Mouse (Mus musculus) forebrain, embryonic 14.5 days (tissue): ENCODE results near the gene Gm20388. TPM values are rescaled to one million over a fixed set of nuclear protein-coding genes. Genes with fewer than 3 reads are reported as not detected.

Experiments
- ATAC-seq: fragments of 200-750 bp; cut with Nextera tagmentation; 2 replicates; pipeline ENCODE4 v1.8.0; 2017; ENCODE audit warnings: mild to moderate bottlenecking, moderate library complexity
- DNase-seq: peaks from one replicate; pipeline ENCODE4 v3.0.0-alpha.2; 2015; ENCODE audit warnings: low spot score
- H3K27ac ChIP-seq: fragments of 300-500 bp; sonication (generic); 2 replicates; pipeline ENCODE4 v1.5.1; 2014; ENCODE audit warnings: low read depth, mild to moderate bottlenecking, control low read depth, low read length, moderate library complexity
- H3K27me3 ChIP-seq: fragments of 300-500 bp; sonication (generic); replicated peaks from 2 replicates; pipeline ENCODE4 v1.6.1; 2014; ENCODE audit warnings: low read length, control low read depth, mixed read lengths; ENCODE audit not compliant: control insufficient read depth, insufficient read depth
- H3K36me3 ChIP-seq: fragments of 300-500 bp; sonication (generic); 2 replicates; pipeline ENCODE4 v1.6.1; 2014; ENCODE audit warnings: low read length, control low read depth; ENCODE audit not compliant: control insufficient read depth, insufficient read depth
- H3K4me1 ChIP-seq: fragments of 300-500 bp; sonication (generic); 2 replicates; pipeline ENCODE4 v1.6.1; 2014; ENCODE audit warnings: antibody characterized with exemption, low read length, control low read depth; ENCODE audit not compliant: control insufficient read depth, insufficient read depth
- H3K4me2 ChIP-seq: fragments of 300-500 bp; sonication (generic); 2 replicates; pipeline ENCODE4 v1.6.1; 2014; ENCODE audit warnings: mild to moderate bottlenecking, control low read depth, low read length
- H3K4me3 ChIP-seq: fragments of 300-500 bp; sonication (generic); 2 replicates; pipeline ENCODE4 v1.5.1; 2014; ENCODE audit warnings: low read depth, low read length, control low read depth
- H3K9ac ChIP-seq: fragments of 300-500 bp; sonication (generic); 2 replicates; pipeline ENCODE4 v1.6.1; 2014; ENCODE audit warnings: mild to moderate bottlenecking, low read length, control low read depth, moderate library complexity
- H3K9me3 ChIP-seq: fragments of 300-500 bp; sonication (generic); replicated peaks from 2 replicates; pipeline ENCODE4 v1.6.1; 2016; ENCODE audit warnings: low read length, control low read depth, mixed read lengths; ENCODE audit not compliant: control insufficient read depth
- WGBS: fragments of 180-500 bp; shearing (Covaris S2); extraction: QIAGEN DNeasy Blood & Tissue Kit; methylation state at CpG from one replicate; pipeline ENCODE4 v1.1.7; 2014; 5-methylcytosine and 5-hydroxymethylcytosine counted together
- polyA plus RNA-seq: library from polyadenylated mRNA; unstranded; fragments of >200 nt; fragmentation: Nextera tagmentation; extraction: Ambion mirVana; gene quantifications from 2 replicates; pipeline ENCODE4 v1.2.1, GENCODE M21; 2014

Gene Gm20388
- polyA plus RNA-seq, 1 experiment from 2014 or later, result 7.4 TPM

DNA sequence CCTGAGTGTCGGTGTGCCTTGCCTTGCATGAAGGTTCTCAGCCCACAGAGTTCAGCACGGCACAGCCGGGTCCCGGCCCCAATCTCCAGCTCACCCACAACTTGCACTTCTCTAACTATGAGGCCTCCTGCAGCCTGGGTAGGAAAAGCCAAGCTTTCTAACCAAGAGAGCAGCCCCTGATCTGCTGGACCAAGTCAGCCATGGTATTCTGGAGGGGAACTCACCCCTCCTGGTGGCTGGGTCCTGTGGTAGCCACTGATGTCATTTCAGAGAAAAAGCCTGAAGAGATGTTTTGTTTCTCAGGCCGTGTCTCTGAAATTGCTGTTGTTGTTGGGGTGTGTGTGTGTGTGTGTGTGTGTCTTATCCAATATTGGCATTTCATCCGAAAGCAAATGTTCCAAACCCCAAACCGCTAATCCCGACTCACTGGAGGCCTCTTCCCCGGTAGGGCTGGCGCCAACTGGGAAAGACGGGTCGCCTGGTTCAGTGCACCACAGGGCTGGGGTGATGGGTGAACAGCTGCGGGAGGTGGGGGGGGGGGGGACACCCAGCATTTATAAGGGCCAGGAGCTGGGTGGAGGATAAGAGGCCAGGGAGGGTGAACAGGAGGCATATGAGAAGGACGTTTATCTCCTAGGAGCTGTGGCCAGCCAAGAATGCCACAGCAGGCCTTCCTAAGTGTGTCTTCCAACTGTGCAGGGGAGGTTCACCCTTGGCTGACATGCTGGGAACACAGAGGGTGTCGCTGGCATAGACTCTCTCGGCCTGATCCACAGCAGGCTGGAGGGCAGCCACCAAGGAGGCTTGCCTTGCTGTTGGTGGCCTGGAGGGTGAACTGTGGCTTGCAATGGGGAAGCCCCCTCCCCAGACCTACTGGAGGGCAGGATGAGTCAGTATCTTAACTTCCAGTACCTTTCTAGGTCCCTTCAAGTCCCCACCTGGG, 1286.4 kb downstream of the Gm20388 start:
- H3K27ac ChIP-seq, result no peak overlapping the region
- WGBS, result 86% methylated on average over 16 of the region's 16 CpGs
- no peak overlapping the region for H3K9ac ChIP-seq
- H3K4me3 ChIP-seq, result no peak overlapping the region
- H3K27me3 ChIP-seq, result no peaks in the 10 kb centered on the region
- DNase-seq (no peak), ATAC-seq (no peak)
- H3K36me3 ChIP-seq, result no peaks in the 10 kb centered on the region
- H3K4me2 ChIP-seq, result no peak overlapping the region
- H3K9me3 ChIP-seq, result no peaks in the 10 kb centered on the region
- H3K4me1 ChIP-seq, result no peaks in the 10 kb centered on the region

DNA sequence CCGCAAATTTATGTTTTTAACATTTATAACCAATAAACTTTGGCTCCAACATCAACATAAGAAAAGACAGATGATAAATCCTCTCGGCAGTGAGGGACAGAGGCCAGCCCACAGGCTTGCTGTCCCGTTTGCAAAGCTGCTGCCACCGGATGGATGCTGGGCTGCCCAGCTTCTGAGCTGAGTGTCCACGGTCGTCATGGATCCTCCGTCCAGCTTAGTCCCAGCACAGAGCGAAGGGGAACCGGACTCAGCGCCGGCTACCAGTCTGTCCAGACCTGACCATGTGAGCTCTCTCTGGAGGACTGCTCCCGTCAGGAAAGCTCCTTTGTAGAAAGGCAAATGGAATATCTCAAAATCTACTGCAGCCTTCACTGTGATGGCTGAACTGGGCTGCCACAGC, 1289.4 kb downstream of the Gm20388 start:
- Histone ChIP-seq H3K9ac (no peak overlapping the region), H3K9me3 (no peaks in the 10 kb centered on the region), H3K27ac (no peak overlapping the region), H3K4me2 (no peak overlapping the region), H3K4me3 (no peak overlapping the region), H3K27me3 (no peaks in the 10 kb centered on the region), H3K4me1 (peaks cover 5% of the 10 kb centered on the region), H3K36me3 (no peaks in the 10 kb centered on the region)
- no peak for ATAC-seq
- no peak for DNase-seq
- 80% methylated on average over 12 of the region's 12 CpGs for WGBS

DNA sequence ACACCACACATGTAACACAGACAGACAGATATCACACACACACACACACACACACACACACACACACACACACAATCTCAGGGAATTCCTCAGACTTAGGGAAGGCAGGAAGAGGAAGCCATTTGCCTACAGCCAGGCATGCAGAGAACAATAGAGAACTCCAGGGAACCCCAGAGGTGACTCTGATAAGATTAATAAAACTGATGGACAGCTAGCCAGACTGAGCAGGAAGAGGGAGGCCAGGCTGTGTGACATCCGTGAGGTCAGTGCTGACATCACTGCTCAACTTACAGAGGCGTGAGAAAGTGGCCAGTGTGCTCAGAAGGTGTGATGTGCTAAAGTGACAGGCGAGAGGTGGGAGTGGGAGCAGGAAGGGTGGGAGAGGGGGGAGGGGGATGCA, 1290.3 kb downstream of the Gm20388 start:
- Histone ChIP-seq H3K27me3 (no peaks in the 10 kb centered on the region), H3K36me3 (no peaks in the 10 kb centered on the region), H3K4me1 (peaks cover 5% of the 10 kb centered on the region), H3K4me3 (no peak overlapping the region), H3K27ac (no peak overlapping the region), H3K9me3 (no peaks in the 10 kb centered on the region), H3K4me2 (no peak overlapping the region), H3K9ac (no peak overlapping the region)
- DNase-seq (no peak), ATAC-seq (no peak)
- 65% methylated on average over 3 of the region's 3 CpGs for WGBS

DNA sequence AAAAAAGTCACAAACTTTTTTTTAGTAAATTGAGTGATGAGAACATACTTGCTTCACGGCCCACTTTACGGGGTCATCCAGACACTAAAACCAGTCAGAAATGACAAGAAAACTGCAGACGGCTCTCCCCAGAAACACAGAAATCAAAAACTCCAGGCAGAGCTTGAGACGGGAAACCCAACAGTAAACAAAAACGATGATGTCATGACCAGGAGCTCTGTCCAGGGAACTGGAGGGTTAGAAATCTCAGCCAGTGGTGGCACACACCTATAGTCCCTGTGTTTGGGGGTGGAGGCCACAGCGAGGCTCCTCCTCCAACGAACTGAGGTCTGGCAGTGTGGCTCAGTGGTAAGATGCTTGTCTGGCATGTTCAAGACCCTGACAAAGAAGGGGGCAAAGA, 1291.0 kb downstream of the Gm20388 start:
- no peak overlapping the region for H3K4me2 ChIP-seq
- H3K27ac ChIP-seq, result no peak overlapping the region
- peaks cover 5% of the 10 kb centered on the region for H3K4me1 ChIP-seq
- H3K36me3 ChIP-seq, result no peaks in the 10 kb centered on the region
- 85% methylated on average over 7 of the region's 7 CpGs for WGBS
- ATAC-seq, result no peak
- no peak overlapping the region for H3K4me3 ChIP-seq
- no peak overlapping the region for H3K9ac ChIP-seq
- no peak for DNase-seq
- no peaks in the 10 kb centered on the region for H3K9me3 ChIP-seq
- no peaks in the 10 kb centered on the region for H3K27me3 ChIP-seq

DNA sequence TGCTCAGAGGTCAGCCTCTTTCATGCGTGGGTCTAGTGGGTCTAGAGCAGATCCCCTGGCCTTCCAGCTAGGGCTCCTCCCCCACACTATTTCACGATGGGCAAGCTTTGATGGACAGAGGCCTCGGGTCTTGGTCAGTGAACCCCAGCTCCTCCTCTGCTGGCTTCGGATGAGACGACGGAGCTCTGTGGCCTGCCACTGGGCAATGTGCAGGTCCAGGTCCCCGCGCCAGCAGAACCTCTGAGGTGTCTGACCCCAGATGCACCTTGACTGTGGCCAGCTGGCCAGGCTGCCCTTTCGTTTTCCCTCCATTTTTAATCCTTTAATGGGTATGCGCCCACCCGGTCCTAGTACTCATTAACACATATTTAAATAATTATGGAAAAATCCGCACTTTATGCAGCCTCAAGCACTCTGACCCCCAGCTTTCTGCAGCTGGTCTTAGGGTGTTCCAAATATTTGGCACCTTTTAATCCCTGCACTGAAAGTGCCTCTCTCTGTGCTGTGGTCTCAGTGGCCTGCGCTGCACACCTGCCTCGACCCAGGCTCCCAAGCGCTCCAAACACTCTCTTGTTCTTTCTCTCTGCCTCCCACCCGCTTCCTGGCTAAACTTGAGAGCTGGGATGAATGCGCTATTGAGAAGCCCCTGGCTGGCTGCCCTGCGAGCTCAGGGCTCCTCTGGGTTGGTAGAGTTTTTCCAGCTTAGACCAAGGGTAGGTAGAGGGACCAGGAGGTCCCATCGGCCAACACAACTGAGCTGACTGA, 1293.2 kb downstream of the Gm20388 start:
- DNase-seq (peak; percentile 79), ATAC-seq (peak; percentile 54)
- H3K9me3 ChIP-seq, result no peaks in the 10 kb centered on the region
- H3K4me2 ChIP-seq, result no peak overlapping the region
- no peak overlapping the region for H3K9ac ChIP-seq
- no peaks in the 10 kb centered on the region for H3K36me3 ChIP-seq
- peaks cover 5% of the 10 kb centered on the region for H3K4me1 ChIP-seq
- H3K27ac ChIP-seq, result no peak overlapping the region; the same call in 1 of the 2 replicates
- 57% methylated on average over 19 of the region's 19 CpGs for whole genome bisulfite sequencing
- no peaks in the 10 kb centered on the region for H3K27me3 ChIP-seq
- no peak overlapping the region for H3K4me3 ChIP-seq

DNA sequence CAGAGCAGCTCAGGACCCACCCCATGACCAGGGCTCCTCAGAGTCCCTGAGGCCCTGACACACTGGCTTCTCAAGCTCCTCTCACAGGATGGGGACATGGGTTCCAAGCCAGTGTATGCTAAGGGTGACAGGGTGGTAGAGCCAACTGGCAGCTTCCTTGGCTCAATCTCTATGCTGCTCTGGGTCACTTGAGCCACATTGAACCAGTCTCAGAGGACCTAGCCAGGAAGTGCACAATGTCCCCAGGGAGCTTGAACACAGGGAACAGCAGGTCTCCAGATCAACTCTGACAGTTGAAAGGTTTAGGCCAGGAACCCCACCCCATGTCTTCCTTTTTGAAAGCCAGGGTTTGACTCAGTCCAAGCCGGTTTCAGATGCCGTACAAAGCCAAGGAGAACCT, 1296.5 kb downstream of the Gm20388 start:
- H3K4me2 ChIP-seq, result no peak overlapping the region
- ATAC-seq, result no peak
- no peaks in the 10 kb centered on the region for H3K27me3 ChIP-seq
- H3K9ac ChIP-seq, result no peak overlapping the region
- no peak for DNase-seq
- H3K36me3 ChIP-seq, result no peaks in the 10 kb centered on the region
- no peak overlapping the region for H3K4me3 ChIP-seq
- 90% methylated on average over 2 of the region's 2 CpGs for WGBS
- no peaks in the 10 kb centered on the region for H3K9me3 ChIP-seq
- H3K27ac ChIP-seq, result no peak overlapping the region
- H3K4me1 ChIP-seq, result peaks cover 5% of the 10 kb centered on the region

DNA sequence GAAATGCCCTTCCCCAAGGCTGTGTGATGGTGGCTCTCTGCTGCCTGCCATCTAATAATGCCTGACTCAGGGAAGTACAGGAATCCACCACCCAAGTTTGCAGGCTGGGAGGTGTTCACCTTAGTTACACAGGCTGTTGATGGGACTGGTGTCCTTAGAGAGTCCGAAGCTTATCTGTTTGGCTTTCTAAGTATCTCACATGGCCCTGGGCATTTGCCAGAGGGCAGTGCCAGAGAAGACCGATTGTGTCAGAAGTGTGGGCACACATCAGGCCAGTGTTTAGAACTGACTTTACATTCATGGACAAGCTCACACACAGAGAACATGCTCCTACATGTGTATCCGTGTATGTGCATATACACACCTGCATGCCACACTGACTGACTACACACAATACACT, 1300.0 kb downstream of the Gm20388 start:
- no peak overlapping the region for H3K4me2 ChIP-seq
- H3K4me1 ChIP-seq, result no peaks in the 10 kb centered on the region
- 91% methylated on average over 3 of the region's 3 CpGs for whole genome bisulfite sequencing
- no peak for ATAC-seq
- DNase-seq, result no peak
- H3K9me3 ChIP-seq, result no peaks in the 10 kb centered on the region
- no peak overlapping the region for H3K4me3 ChIP-seq
- H3K27me3 ChIP-seq, result no peaks in the 10 kb centered on the region
- H3K36me3 ChIP-seq, result no peaks in the 10 kb centered on the region
- H3K9ac ChIP-seq, result no peak overlapping the region
- no peak overlapping the region for H3K27ac ChIP-seq

DNA sequence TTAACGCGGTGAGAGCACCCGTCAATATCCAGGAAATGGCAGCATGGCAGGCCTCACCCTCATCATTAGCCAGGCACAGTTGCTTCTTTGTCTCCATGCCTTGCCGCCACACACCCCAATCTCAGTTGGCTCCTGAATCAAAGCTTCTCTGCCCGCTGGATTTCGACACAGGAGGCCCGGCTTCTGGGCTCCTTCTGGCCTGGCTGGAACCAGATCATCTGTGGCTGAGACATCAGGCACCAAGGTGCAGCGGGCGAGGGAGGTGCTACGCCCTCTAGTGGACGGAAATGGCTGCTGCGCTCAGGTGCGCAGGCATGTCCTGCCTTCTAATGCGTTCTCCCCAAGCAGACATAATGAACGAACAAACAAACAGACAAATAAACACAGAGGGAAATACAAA, 1302.6 kb downstream of the Gm20388 start:
- no peak overlapping the region for H3K27ac ChIP-seq
- H3K4me2 ChIP-seq, result no peak overlapping the region
- DNase-seq (no peak), ATAC-seq (no peak)
- H3K9me3 ChIP-seq, result no peaks in the 10 kb centered on the region
- H3K27me3 ChIP-seq, result no peaks in the 10 kb centered on the region
- H3K4me1 ChIP-seq, result no peaks in the 10 kb centered on the region
- H3K36me3 ChIP-seq, result no peaks in the 10 kb centered on the region
- no peak overlapping the region for H3K4me3 ChIP-seq
- H3K9ac ChIP-seq, result no peak overlapping the region
- 54% methylated on average over 15 of the region's 15 CpGs for WGBS

DNA sequence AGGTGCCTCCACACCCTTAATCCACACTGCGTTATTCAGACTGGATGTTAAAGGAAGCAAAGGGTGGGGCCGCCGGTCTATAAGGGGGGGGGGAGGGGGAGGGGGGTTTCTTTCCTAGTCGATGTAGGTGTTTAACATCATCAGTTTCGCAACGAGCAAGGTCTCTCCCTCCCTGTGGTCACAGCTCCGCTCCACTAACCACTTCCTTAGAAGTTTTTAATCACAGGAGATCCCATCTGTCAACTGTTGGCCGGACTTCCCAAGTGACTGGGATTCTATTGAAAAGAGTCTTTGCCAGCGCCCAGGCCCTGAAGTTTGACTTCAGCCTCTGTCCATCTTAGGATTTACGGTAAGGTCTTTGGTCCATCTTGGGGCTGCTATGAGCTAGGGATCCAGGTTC, 1303.0 kb downstream of the Gm20388 start:
- H3K9ac ChIP-seq, result no peak overlapping the region
- no peak for ATAC-seq
- no peak for DNase-seq
- H3K27ac ChIP-seq, result no peak overlapping the region
- H3K4me2 ChIP-seq, result no peak overlapping the region
- no peak overlapping the region for H3K4me3 ChIP-seq
- no peaks in the 10 kb centered on the region for H3K4me1 ChIP-seq
- no peaks in the 10 kb centered on the region for H3K27me3 ChIP-seq
- 68% methylated on average over 10 of the region's 10 CpGs for WGBS
- H3K36me3 ChIP-seq, result no peaks in the 10 kb centered on the region
- no peaks in the 10 kb centered on the region for H3K9me3 ChIP-seq
